Mouse (Mus musculus) ovary, adult 10 weeks (tissue): ENCODE results near the gene Olfr317. TPM values are rescaled to one million over a fixed set of nuclear protein-coding genes. Genes with fewer than 3 reads are reported as not detected.

Experiments
- polyA plus RNA-seq: library from polyadenylated mRNA; stranded (reverse); fragments of 350-450 nt; fragmentation: Illumina TruSeq; extraction: RNeasy Lipid Tissue Mini Kit (QIAGEN cat#74804); gene quantifications from one replicate; pipeline ENCODE4 v1.2.3, GENCODE M21; 2014

Olfr317 gene
- not detected for polyA plus RNA-seq

GRCm38 (mm10) chr11:58738792-58739262 is at the start of gene Olfr317:
Gene Olfr317 (minus strand): TSS chr11:58739212.

DNA sequence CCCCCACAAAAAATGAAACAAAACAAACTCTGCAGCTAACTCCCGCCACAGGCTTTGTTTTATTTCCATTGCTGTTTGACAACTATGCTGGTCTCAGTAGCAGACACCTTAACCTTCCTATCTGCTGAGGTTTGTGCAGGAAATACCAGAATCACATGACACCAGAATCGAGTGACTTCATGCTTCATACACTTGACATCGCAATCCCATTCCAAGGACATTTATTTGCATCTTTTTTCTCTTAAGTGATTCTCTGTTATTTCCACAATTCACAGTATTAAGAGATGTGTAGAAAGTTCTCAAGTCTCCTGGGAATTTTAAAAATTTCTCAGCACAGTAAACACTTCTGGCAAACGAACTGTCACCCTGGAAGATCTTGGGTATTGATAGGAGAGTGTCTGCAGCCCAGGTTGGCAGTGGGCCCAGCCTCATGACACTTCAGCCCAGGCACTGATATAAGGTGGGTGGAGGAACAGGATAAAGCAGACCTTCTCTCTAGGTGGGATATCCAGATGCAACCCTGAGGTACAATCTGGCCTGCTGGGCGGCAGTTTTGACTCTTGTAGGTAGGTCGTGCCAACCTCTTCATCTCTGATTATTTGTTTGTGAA is 43.6 kb upstream of the Olfr317 start, which contains the start of gene Olfr314:
TSS of gene Olfr314 (plus strand) at position 473 of the 610 bp plus-strand sequence.

GRCm38 (mm10) chr11:58772888-58773287 is 33.9 kb upstream of the Olfr317 start, which contains the start of gene Olfr315:
Gene Olfr315 (plus strand): TSS chr11:58773188.

GRCm38 (mm10) chr11:58752434-58752833 is 13.4 kb upstream of the Olfr317 start, which contains the start of gene Olfr316:
Gene Olfr316 (plus strand): TSS chr11:58752734.

DNA sequence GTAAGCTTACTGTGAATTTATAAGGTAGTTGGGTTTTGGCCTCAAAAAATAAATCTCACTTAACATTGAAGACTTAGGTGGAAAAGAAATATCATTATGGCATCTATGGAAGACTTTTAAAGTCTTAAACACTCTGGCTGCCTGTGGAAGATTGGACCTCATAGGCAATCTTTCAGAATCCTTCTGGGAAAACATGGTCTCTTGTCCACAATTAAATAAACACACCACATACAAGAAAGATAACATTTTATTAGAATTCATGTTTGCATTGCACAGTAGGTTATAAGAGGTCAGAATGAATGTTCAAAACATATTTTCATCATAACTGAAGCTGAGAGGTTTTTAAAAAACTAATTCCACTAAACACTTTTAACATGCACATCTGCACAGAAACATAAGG is 15.1 kb downstream of the Olfr317 start, which contains the start of gene Olfr318:
TSS of gene Olfr318 (minus strand) at position 101 of the 400 bp plus-strand sequence.

DNA sequence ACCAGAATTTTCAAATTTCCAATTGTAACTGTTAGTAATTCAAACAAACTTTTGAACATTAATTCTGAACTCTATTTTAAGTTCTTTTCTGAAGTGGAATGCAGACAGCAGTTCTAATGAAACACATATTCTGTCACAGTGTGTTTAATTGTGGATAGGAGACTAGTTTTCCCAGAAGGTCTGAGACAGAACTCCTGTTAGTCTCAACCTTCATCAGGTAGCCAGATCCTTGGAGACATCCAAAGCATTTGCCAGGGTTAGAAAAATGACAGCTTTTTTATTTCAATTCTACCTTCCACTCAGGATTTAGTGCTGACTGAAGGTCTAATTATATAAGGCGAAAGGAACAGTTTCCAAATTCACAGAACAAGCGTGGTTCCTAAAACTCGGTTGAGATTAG is 40.1 kb downstream of the Olfr317 start, which contains the start of gene Olfr319:
TSS of gene Olfr319 (plus strand) at position 301 of the 400 bp plus-strand sequence.

Other genes starting within 250 kb of the Olfr317 start
- not detected for gene Olfr332, start 246.7 kb downstream of the Olfr317 start, polyA plus RNA-seq
- gene Olfr331, start 236.6 kb downstream of the Olfr317 start, polyA plus RNA-seq, result not detected
- gene Olfr330, start 204.4 kb downstream of the Olfr317 start, polyA plus RNA-seq, result 4.5 TPM
- gene Olfr329-ps, start 192.8 kb downstream of the Olfr317 start, polyA plus RNA-seq, result 5.1 TPM
- 0.20 TPM for gene Olfr328, start 183.6 kb downstream of the Olfr317 start, polyA plus RNA-seq
- not detected for gene Olfr224, start 168.7 kb downstream of the Olfr317 start, polyA plus RNA-seq
- gene Olfr325, start 161.5 kb downstream of the Olfr317 start, polyA plus RNA-seq, result not detected
- not detected for gene Olfr324, start 144.1 kb downstream of the Olfr317 start, polyA plus RNA-seq
- gene 2210407C18Rik, start 123.1 kb downstream of the Olfr317 start, polyA plus RNA-seq, result 0.80 TPM
- gene Olfr323, start 108.7 kb downstream of the Olfr317 start, polyA plus RNA-seq, result not detected
- gene Trim58, start 98.7 kb downstream of the Olfr317 start, polyA plus RNA-seq, result not detected
- not detected for gene Olfr322, start 80.4 kb downstream of the Olfr317 start, polyA plus RNA-seq
- gene Olfr320, start 58.1 kb downstream of the Olfr317 start, polyA plus RNA-seq, result not detected
- gene Olfr319, start 40.0 kb downstream of the Olfr317 start, polyA plus RNA-seq, result not detected
- gene Olfr318, start 15.2 kb downstream of the Olfr317 start, polyA plus RNA-seq, result not detected
- not detected for gene Olfr316, start 13.5 kb upstream of the Olfr317 start, polyA plus RNA-seq
- gene Olfr315, start 34.0 kb upstream of the Olfr317 start, polyA plus RNA-seq, result not detected
- gene Olfr314, start 43.7 kb upstream of the Olfr317 start, polyA plus RNA-seq, result not detected
- 17.5 TPM for gene Fam183b, start 62.7 kb upstream of the Olfr317 start, polyA plus RNA-seq
- gene Olfr313, start 75.8 kb upstream of the Olfr317 start, polyA plus RNA-seq, result not detected
- gene Olfr312, start 90.0 kb upstream of the Olfr317 start, polyA plus RNA-seq, result not detected
- not detected for gene Olfr311, start 100.0 kb upstream of the Olfr317 start, polyA plus RNA-seq
- gene Gm12258, start 107.9 kb upstream of the Olfr317 start, polyA plus RNA-seq, result 5.8 TPM
- gene 2810021J22Rik, start 128.0 kb upstream of the Olfr317 start, polyA plus RNA-seq, result 13.6 TPM
- gene Zfp39, start 165.0 kb upstream of the Olfr317 start, polyA plus RNA-seq, result 12.8 TPM
- gene Btnl10, start 178.7 kb upstream of the Olfr317 start, polyA plus RNA-seq, result not detected
- gene Rnf187, start 199.7 kb upstream of the Olfr317 start, polyA plus RNA-seq, result 10.8 TPM
- gene Hist3h2ba, start 209.7 kb upstream of the Olfr317 start, polyA plus RNA-seq, result not detected
- gene Hist3h2a, start 215.5 kb upstream of the Olfr317 start, polyA plus RNA-seq, result 9.8 TPM
- 0.14 TPM for gene Trim17, start 215.5 kb upstream of the Olfr317 start, polyA plus RNA-seq
- gene Trim11, start 238.9 kb upstream of the Olfr317 start, polyA plus RNA-seq, result 0.57 TPM